Mouse (Mus musculus): Measurements from ENCODE around the gene Ntn1.
A peak's percentile ranks its signal among the peaks of the same experiment; 100 is the strongest.

The Ntn1 gene

GRCm38 (mm10) chr11:68405576-68405975, 5.0 kb upstream of the Ntn1 start:
- DNase-seq (ENCODE audit: low spot score) = no peak

DNA sequence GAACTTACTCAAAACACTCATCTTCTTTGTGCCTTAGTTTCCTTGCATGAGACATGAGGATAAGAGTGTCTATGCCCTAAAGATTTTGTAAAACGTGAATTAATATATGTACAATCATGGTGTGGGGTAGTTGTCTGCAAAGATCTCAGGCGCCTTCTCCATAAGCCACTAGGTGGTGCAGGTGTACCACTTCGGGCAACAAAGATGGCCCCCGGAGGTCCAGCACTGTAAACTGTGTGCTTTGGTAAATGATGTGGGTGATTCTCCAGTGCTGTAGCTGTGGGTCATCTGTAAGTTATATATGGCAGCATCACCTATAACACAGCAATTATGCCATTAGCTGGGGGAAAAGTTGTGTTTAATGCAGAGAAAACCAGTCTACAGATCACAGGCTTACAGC, 3.6 kb upstream of the Ntn1 start:
- DNase-seq (ENCODE audit: low spot score) = no peak

GRCm38 (mm10) chr11:68401428-68401827, 805 bp upstream of the Ntn1 start:
- no peak for DNase-seq (ENCODE audit: low spot score)

GRCm38 (mm10) chr11:68400021-68400671, 477 bp downstream of the Ntn1 start:
- no peak for DNase-seq (ENCODE audit: low spot score)

DNA sequence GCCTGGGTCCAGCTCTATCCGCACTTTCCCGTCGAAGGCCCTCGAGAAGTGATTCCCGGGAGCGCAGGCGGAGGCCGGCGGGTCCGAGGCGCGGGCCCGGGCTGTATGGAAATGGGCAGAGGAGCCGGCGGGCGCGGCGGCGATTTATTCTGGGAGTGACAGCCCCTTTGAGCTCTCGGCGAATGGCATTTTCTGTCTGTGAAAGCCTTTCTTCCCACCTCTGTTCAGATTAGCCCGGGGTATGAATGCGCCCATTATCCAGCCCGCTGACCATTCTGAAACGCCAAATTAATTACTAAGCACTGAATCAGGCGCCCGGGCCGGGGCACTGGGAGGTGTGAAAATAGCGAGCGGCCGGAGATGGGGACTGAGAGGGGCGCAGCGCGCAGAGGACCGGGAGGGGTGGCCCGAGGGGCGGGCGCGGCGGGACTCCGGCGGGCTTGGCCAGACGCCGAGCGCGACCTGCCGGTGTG, 1.0 kb downstream of the Ntn1 start:
- no peak for DNase-seq (ENCODE audit: low spot score)

GRCm38 (mm10) chr11:68398891-68399547, 1.6 kb downstream of the Ntn1 start:
- DNase-seq (ENCODE audit: low spot score) = no peak

DNA sequence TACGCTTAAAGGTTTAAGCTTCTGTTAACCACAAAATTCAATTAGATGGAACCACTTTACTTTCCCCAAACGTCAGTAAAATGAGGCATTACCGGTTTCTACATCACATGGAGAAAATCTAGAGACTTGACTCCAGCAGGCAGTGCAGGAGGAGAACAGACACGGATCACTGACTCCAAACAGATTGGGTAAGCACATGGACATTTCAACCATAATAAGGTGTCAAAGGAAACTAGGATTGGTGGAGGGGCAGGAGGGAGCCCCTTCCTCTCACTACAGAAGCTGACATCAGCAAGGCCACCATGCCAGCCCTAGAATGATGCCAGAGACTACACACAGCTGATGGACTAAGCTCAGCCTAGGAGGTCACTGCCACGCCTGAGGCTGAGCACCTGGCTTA, 5.1 kb downstream of the Ntn1 start:
- DNase-seq (ENCODE audit: low spot score) = no peak

- no peak for DNase-seq (ENCODE audit: low spot score)
Measured at GRCm38 (mm10) chr11:68394749-68395148, 5.9 kb downstream of the Ntn1 start.

DNA sequence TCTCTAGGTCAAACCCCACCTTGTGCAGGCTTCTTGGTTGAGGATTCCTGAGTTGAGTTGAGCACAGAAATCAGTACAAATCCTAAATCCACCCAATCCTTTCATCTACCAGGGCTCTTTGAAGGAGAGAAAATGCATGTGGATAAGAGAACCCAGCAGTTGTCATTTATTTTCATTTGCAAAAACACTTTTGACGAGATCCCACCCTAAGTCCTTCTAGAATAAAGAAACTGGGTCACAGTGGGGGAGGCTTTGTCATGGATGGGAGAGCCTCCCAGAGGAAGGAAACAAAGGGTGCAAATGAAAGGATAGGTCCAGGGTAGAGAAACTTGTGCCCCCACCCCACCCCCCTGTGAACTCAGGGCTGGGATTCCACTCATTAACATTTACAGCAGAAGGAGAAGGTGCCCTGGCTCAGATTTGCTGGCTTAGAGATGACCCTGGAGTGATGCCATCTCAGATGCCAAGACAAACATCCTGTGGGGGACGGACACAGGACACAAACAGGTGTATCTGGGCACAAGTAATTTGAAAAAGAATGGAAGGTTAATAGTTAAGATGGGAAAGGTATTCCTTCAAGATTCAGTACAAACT, 6.6 kb downstream of the Ntn1 start:
- DNase-seq (ENCODE audit: low spot score) = no peak

- DNase-seq (ENCODE audit: low spot score) = no peak
Measured at GRCm38 (mm10) chr11:68390381-68391287, 10.0 kb downstream of the Ntn1 start.

DNA sequence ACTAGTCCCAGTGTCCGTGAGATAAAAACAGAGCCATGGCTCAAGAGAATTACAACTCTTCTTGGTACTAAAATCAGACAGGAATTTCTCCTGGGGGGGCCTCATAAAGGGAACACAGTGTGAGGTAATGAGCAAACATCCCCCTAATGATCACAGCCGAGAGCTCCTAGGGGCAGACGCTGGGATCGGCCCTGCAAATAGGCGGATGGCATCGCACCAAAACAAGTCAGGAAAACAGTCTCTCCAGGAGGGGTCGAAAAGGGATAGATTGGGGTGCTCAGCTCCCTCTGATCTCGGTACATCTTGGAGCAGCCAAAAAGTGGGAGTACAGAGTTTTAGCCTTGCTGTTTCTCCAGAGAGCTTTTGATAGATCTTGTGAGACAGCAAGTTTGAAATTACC, 11.0 kb downstream of the Ntn1 start:
- no peak for DNase-seq (ENCODE audit: low spot score)

- no peak for DNase-seq (ENCODE audit: low spot score)
Measured at GRCm38 (mm10) chr11:68388655-68389015, 12.0 kb downstream of the Ntn1 start.

DNA sequence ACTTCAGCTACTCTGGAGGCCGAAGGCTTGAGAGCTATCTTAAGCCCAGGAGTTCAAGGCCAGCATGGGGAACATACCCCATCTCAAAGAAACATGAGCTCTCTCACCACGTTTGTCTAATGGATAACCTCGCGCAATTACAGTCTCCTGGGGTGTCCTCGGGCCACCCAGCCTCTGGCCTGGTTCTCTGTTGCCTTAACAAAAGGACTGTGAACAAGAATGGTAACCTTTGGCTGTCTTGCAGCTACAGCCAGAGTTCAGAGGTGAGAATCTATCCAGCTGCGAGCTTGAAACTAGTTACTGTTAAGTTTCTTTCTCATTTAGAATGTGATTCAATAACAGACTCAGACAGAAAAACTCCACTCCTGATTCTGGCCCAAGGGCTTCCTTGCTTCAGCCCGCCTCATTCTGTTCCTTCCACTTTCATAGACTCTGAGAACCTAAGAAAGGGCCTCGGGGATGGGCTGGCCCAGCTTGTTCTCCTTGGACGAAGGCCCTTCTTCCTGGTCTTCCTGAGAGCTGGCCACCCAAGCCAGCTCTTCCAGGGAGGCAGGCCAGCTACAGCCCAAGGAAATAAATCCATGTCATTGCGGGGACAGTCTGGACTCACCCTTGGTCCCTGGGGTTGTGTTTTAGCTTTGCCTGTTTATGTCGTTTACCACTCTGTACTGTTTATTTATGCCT, 12.5 kb downstream of the Ntn1 start:
- no peak for DNase-seq (ENCODE audit: low spot score)

- DNase-seq (ENCODE audit: low spot score) = no peak
Measured at GRCm38 (mm10) chr11:68387441-68387760, 13.2 kb downstream of the Ntn1 start.

DNA sequence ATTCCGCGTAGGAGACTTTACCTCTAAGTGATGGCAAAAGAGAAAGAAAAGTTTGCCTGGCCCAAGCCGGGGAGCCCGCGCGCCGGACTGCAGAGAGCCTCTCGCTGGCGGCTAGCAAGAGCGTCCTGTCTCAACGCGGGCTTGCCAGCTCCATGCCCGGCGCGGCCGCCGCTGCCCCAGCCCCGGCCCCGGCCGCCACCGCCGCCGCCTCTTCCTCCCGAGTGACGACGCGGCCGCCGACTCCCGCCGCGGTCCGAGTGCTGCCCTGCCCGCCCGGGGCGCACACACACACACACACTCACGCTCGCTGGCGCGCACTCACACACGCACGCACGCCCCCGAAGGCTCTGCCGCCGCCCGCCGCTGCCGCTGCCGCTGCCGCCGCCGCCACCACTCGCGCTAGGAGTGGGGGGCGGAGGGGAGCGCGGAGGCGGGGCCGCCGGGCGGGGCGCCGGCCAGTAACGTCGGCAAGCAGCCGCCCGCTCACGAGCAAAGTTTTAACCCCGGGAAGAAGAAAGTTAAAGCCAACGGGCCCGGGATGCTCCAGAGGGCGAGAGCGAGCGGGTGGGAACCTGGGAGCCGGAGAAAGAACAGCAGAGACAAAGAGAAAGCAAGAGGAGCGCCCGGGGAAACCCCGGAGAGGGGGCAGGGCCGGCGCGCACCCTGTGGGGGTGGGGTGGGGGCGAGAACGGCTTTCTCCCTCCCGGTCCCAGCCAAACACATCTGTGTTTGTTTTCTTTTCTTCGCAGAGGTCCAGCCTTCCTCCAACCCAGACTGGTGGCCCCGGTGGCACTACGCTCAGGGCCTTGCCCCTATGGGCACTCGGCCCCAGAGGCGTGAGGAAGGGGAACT, 13.8 kb downstream of the Ntn1 start:
- DNase-seq (ENCODE audit: low spot score) = peak; percentile 24

DNA sequence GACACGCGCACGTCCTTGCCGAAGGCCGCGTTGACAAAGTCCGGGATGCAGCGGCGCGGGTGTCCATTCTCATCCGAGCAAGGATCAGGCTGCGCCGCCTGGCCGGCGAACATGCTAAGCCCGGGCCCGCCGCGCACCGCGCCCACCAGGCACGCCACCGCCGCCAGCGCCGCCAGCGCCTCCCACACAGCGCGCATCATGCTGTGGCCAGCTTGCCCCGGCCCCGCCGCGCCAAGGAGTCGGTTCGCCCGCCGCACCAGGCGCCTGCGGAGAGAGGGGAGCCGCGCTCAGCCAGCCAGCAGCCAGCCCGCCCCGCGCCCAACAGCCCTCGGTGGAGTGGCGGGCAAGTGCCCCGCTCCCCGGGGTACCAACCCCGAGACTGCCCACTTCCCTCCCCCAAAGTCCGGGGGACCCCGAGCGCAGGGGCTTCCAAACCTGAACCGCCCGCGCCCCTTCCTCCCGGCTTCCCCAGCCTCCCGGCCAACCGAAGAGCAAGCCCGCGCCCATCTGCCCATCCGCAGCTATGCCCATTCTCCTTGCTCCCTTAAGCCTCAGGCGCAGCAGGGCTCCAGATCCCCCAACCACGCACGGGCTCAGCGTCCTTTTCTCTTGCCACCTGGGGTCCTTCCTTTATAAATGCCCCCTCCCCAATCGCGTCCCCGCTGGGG, 14.6 kb downstream of the Ntn1 start:
- DNase-seq (ENCODE audit: low spot score) = no peak

DNA sequence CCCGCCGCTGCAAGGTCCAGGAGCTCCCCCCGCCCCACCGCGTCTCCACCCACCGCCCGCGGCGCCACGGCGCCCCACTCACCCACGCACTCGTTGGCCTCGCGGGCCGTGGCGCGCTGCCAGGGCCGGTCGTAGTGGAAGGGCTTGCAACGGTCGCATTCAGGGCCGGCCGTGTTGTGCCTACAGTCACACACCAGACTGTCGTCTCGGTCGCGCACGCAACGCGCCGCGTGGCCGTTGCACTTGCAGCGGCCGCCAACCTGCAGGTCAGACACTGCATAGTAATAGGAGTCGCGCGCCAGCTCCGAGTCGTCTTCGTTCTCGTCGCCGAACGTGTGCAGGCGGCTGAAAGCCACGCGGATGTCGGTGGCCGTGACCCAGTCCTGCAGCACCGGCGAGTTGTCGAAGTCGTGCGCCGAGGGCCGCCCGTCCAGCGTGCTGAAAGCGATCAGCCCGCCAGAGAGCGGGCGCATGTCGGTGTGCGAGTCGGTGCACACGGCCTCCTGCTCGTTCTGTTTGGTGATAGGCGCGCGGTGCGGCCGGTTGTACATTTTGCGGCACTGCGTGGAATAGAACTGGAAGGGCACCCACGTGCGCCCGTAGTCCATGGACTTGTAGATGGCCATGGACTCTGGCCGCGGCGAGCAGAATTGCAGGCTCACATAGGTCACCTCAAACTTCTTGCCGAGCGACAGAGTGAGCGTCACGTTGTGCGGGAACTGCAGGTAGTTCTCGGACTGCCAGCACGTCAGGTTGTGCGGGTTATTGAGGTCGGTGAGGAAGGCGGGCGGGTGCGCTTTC, 15.4 kb downstream of the Ntn1 start:
- no peak for DNase-seq (ENCODE audit: low spot score)

- no peak for DNase-seq (ENCODE audit: low spot score)
Measured at GRCm38 (mm10) chr11:68384592-68385020, 16.0 kb downstream of the Ntn1 start.

DNA sequence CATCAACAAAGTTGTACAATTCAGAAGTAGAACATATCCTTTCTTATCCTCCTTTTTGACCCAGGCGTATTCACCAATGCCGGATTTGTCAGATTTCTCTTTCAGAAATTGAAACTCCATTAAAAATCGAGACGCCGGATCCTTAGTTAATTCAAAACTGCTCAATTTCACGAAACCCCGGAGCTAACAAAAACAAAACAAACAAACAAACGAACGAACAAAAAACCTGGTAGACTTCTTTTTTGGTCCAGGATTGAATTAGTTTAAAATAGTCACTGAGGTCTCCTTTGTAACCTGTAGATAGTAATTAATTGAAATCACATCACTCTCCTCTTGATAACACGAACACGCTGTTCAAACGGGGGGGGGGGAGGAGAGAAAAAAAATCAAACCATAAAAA, 16.5 kb downstream of the Ntn1 start:
- no peak for DNase-seq (ENCODE audit: low spot score)

DNA sequence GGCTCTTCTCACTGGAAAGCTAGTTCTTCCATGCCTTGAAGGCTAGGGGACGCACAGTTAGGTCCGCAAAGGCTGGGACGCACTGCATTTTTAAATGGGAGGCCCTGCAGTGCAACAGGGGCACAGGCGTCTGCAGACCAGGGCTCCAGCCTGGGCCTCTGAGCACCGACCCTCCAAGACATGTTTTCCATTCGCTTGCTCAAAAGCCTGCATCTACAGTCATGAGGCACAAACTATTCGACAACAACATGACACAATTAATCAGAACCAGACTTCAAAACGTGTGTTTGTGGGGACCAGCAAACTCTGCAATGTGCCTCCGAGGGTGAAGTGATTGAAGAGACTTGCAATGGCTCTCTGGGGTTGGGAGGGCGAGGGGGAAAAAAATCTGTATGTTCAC, 17.1 kb downstream of the Ntn1 start:
- no peak for DNase-seq (ENCODE audit: low spot score)
